Mouse (Mus musculus): ENCODE results near the gene Dnm1. TPM values are rescaled to one million over a fixed set of nuclear protein-coding genes. Genes with fewer than 3 reads are reported as not detected.
"Not testable (repeated sequence)": the region's sequence is repeated elsewhere in the genome, so short reads cannot be mapped to it uniquely, and the experiment has no call there.

Gene Dnm1
- total RNA-seq, 2 experiments from 2014 or later = 241 to 308 TPM

DNA sequence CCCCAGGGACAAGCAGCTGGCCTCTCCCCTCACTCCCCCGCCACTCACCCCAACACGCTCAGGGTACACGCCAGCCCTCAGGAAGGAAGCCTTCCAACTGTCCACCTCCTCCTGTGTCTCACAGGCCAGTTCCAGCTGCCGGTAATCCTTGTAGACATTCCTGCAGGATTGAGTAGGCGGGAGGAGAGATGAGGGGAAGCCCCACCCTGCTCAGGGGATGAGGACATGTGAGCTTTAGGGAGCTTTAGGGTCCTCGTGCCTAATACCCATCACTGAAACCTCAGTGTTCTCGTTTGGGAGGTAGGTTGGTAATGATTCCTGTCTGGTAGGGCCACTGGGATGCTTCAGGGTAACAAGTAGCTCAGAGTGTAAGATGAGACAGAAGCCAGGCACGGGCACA lies 37.4 kb downstream of the Dnm1 start:
- intact Hi-C loops (cut with DNase I) = no loop called here
- no peak for DNase-seq

GRCm38 (mm10) chr2:32314831-32315230 lies 38.3 kb downstream of the Dnm1 start:
- intact Hi-C loops (cut with DNase I) = no loop called here
- DNase-seq = no peak

- peak; percentile 90 for DNase-seq
- intact Hi-C loops (cut with DNase I) = no loop called here
These were observed 40.7 kb downstream of the Dnm1 start for GRCm38 (mm10) chr2:32312318-32312964.

DNA sequence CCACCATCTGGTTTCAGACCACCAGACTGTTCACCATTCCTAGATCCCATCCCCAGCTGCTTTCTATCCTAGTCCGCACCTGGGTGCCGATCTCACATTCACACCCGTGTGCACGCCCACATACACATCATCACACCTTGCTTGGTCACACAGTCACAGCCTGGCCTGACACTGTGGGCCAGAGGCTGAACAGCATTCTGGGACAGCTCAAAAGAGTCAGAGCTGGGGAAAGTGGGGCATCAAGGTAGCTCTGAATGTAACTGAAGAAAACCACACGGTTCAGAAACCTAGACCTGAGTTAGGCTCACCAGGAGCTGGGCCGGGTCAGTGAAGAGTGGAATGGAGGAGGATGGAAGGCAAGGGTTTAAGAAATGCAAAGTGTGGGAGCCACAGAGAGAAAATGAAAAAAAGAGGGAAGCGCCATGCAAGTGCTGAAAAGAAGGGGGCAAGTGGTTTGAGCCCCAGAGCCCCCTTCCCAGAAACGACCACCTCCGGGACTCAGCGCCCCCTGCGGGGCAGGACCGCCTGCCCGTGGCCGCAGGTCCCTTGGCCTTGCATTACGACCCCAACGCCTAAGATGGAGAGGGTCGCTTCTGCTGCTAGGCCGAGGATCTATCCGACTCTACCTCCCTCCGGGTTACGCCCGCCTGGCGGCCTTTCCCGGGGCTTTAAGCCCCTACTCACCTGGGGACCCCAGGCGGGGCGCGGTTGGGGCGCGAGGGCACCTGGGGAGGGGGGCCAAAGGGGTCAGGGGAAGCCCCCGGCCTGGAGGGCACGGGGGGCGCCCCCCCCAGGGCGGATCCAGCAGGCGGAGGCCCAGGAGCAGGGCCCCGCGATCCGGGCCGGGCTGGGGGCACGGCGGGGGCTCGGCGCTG lies 41.5 kb downstream of the Dnm1 start:
- DNase-seq = no peak
- intact Hi-C loops (cut with DNase I) = no loop called here

DNA sequence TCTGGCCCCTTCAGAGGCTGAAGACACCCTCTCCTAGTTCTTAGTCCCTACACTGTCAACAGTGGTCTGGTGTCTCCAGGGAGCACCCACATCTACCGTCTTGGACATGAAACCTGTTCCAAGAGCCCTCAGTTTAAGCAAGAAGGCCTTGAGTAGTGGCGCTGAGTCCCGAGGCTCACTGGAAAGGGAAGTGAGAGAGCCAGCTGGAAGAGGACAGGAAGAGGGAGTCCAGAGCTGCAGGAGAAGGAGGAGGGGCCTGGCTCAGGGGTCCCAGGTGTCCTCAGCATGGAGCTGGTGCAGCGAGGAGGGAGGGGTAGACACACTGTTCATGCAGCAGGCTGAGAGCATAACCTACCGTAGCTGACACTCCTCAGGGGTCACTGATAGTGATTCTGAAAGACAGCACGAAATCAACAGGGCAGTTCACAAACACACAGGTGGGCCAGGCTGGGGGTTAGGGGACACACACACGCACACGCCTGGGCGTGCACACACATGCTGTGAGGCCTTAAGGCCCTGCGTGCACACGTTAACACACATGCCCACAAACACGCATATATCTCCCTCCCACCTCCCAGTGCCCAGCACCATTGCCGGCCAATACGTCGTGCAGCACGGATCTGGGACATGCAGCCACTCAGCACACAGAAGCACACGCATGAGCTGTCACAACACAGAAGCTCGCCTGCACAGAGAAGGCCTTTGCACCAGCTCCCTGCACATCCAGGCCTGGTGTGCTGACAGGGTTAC lies 42.9 kb downstream of the Dnm1 start:
- DNase-seq = no peak
- intact Hi-C loops (cut with DNase I) = no loop called here

DNA sequence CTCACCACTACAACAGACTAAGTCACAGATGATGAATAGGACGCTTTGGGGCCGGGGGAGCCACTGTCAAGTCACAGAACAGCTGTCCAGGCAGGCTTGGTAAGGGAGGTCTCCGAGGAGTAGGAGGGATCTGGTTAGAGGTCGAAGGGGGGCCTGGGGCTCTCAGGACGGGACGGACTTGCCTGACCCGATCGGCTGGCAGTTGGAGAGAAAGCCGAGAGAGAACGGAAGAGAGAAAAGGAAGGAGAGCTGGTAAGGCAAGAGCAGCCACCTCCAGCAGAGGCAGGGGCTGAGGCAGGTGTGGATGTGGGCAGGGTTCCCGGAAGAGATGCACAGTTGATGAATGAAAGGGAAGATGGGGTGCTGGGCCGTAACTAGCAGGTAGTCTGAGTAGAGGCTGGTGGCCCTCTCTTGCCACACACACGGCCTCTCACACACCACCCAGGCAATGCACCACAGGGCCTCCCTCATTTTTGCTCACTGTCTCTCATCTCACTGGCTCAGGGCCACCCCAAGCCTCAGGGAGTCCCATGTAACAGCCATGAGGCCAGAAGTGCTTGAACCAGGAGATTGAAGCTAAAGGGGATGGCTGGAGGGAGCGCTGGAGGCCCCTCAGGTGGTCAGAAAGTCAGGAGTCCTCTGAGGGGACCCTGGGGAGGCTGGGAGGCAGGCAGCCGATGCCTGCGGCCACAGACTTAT lies 44.1 kb downstream of the Dnm1 start:
- no peak for DNase-seq

GRCm38 (mm10) chr2:32307941-32308760 lies 45.0 kb downstream of the Dnm1 start:
- intact Hi-C loops (cut with DNase I) = no loop called here
- peak; percentile 61 for DNase-seq

More for the DNA sequence above, 44.1 kb downstream of the Dnm1 start:
- intact Hi-C loops (cut with DNase I) = no loop called here

DNA sequence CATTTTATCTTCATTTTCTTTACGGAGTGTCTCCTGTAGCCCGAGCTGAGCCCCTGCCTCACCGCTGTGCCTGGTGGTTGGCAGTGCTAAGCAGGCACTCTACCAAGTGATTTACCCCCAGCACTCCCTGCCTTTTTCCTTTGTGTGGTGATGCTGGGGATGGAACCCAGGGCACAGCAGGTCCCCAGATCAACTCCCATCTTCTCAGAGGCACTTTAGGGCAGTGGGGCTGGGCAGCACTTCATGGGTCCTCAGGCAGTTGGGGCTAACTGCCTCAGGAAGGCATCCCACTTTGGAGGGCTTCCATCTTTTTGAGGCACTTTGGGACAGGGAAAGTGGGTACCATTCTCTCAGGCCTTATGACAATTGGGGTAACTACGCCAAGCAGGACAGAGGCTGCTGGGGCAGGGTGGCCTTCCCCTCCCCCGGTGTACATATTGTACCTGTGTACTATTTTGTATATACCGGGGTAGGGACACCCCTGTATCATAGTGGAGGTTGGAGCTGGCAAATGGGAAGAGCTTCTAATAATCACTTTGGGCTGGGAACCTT lies 45.8 kb downstream of the Dnm1 start:
- intact Hi-C loops (cut with DNase I) = no loop called here
- no peak for DNase-seq

GRCm38 (mm10) chr2:32306176-32306575 lies 47.0 kb downstream of the Dnm1 start:
- intact Hi-C loops (cut with DNase I) = no loop called here
- no peak for DNase-seq

DNA sequence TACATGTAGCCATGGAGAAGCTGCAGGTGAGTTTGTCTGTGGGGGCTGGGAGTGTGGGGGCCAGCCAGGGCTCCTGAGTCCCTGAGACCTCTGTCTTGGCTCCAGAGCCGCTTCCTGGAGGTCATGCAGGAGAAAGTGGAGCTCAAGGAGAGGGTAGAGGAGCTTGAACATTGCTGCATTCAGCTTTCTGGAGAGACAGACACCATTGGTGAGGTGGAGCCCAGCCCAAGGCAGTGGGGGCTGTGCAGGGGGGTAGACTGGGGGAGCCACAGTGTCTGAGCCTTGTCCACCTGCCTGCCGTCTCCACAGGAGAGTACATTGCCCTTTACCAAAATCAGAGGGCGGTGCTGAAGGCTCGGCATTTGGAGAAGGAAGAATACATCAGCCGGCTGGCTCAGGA lies 47.5 kb downstream of the Dnm1 start:
- no peak for DNase-seq

DNA sequence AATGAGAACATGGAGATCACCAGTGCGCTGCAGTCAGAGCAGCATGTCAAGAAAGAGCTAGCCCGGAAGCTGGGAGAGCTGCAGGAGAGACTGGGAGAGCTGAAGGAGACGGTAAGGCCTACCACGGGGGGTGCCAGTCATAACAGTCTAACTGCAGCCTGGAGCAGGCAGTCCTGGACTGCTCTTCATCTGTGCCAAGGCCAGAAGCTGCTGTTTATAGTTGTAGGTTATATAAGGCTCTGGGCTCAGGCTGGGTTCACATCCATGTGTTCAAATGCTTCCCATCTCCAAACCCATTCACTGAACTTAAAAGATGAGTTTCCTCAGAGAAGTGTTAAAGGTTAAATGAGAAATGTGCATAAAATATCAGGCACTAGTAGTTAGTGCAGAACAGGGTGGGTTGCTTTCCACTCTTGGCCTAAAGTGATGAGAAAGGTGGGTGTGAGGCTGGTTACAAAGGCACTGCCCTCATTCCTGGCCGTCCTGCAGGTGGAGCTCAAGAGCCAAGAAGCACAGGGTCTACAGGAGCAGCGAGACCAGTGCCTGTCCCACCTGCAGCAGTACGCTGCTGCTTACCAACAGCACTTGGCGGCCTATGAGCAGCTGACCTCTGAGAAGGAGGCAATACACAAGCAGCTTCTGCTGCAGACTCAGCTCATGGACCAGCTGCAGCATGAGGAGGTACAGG lies 48.8 kb downstream of the Dnm1 start:
- peak; percentile 52 for DNase-seq
- intact Hi-C loops (cut with DNase I) = no loop called here

More for the DNA sequence above, 47.5 kb downstream of the Dnm1 start:
- intact Hi-C loops (cut with DNase I) = no loop called here

GRCm38 (mm10) chr2:32302952-32303351 lies 50.2 kb downstream of the Dnm1 start:
- DNase-seq = no peak
- intact Hi-C loops (cut with DNase I) = no loop called here

- intact Hi-C loops (cut with DNase I) = no loop called here
- DNase-seq = no peak
These were observed 53.7 kb downstream of the Dnm1 start for GRCm38 (mm10) chr2:32299469-32299868.

DNA sequence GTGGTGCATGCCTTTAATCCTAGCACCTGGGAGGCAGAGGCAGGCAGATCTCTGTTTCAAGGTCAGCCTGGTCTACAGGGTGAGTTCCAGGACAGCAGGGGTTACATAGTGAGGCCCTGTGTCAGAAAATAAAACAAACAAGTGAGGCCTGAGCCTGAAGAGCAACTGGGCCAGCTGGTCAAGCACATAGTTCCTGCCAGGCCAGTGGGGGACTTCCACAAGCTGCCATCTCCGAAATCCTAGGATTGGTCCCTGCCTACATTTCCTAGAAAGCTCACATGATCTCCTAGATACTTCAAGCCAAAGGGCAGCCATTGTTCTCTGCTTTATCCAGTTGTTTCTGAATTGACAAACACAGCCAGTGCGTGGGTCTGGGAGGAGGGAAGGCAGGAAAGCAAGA lies 57.3 kb downstream of the Dnm1 start:
- intact Hi-C loops (cut with DNase I) = not testable (repeated sequence)

GRCm38 (mm10) chr2:32295285-32295684 lies 57.9 kb downstream of the Dnm1 start:
- no peak for DNase-seq
- intact Hi-C loops (cut with DNase I) = no loop called here

More for the DNA sequence above, 57.3 kb downstream of the Dnm1 start:
- DNase-seq = not testable (repeated sequence)

DNA sequence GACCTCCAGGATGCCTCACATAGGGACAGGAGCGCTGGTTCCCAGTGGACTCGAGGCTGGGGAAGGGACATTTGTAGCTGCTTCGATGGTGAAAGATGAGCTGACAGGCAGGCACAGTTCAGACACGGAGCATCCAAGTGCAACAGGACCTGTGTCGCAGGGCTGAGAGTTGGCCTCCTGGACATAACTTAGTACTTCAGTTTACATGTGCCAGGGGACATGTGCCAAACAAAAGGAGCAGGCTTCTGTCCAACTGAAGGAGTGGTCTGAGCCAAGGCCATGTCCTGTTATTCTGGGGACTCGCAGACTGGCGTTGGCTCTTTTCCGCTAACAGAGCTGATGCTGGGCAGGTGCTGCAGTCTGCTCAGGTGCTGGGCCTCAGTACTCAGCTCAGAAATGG lies 58.8 kb downstream of the Dnm1 start:
- intact Hi-C loops (cut with DNase I) = no loop called here
- no peak for DNase-seq

DNA sequence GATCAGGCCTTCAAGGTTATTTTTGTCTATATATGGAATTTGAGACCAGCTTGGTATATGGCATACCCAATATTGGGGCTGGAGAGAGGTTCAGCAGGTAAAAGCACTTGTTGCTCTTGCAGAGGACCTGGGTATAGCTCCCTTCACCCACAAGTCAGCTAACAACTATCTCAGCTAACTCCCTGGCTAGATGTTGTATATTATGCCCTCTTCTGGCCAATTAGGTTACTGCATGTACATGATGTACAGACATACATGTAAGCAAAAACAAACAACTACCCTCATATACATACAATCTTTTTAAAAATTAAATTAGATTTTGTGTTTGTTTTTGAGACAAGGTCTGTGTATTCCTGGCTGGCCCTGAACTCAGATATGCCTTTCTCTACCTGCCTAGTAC lies 63.6 kb downstream of the Dnm1 start:
- DNase-seq = no peak
- intact Hi-C loops (cut with DNase I) = no loop called here

DNA sequence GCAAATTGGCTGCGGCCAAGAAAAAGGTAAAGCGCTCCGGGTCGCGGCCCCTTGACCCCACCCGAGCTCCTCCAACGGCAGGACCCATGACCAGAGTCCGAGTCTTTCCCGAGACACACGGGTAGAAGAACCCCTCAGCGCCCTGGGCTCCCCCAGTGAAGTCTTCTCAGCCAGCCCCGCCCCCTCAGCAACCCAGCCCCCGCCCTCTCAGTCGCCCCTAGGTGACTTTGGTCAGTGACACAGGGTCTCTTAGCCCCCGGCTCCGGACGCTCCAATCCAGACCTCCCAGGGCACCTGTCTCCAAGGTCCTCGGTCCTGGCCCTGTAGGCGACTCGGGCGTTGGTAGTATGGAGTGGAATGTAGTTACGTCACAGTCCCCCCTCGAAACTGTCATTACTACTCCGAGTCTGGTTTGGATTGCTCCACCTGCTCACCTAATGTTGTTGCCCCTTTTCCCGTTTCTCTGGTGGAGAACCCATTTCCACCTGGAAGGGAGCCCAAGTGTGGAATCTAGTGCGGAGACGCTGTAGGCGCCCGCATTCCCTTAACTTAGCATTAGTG lies 64.7 kb downstream of the Dnm1 start:
- intact Hi-C loops (cut with DNase I) = no loop called here
- no peak for DNase-seq

GRCm38 (mm10) chr2:32287923-32288367 lies 65.2 kb downstream of the Dnm1 start, which contains the start of gene Swi5:
TSS of gene Swi5 (minus strand) at chr2:32288075.
- intact Hi-C loops (cut with DNase I) = no loop called here
- peak; percentile 100 for DNase-seq
